Mouse (Mus musculus): ENCODE results near the gene Gm21778.
"Not testable (repeated sequence)": the region's sequence is repeated elsewhere in the genome, so short reads cannot be mapped to it uniquely, and the experiment has no call there.

Gm21778 gene

GRCm38 (mm10) chrY:5942160-5942559, at the start of gene Gm21778:
TSS of gene Gm21778 (plus strand) at chrY:5942460.
- CTCF ChIA-PET: not testable (repeated sequence)
